Mouse (Mus musculus): ENCODE data around the gene Gemin5. TPM values are rescaled to one million over a fixed set of nuclear protein-coding genes. Genes with fewer than 3 reads are reported as not detected.
"Not testable (repeated sequence)": the region's sequence is repeated elsewhere in the genome, so short reads cannot be mapped to it uniquely, and the experiment has no call there.

Gemin5 gene
- polyA plus RNA-seq, 1 experiment from 2014 or later: 26.2 TPM

DNA sequence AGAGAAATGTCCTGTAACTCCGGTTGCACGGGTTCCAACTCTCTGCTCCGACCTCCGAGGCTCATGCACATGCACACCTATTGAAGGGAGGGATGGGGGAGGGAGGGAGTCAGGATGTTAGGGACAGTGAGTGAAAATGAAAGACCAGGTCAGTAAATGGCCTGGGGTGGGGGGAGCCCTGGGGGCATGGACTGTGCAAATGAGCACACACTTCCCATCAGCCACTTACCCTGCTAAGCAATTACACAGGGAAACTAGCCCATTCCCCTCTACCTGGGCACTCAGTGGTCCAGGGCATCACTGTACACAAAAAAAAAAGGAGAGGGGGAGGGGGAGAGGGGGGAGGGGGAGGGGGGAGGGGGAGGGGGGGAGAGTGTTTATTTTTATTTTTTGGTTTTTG, 30.3 kb upstream of the Gemin5 start:
- no peaks in the 10 kb centered on the region for H3K27me3 ChIP-seq (ENCODE audit: insufficient read depth, poor library complexity, severe bottlenecking)

DNA sequence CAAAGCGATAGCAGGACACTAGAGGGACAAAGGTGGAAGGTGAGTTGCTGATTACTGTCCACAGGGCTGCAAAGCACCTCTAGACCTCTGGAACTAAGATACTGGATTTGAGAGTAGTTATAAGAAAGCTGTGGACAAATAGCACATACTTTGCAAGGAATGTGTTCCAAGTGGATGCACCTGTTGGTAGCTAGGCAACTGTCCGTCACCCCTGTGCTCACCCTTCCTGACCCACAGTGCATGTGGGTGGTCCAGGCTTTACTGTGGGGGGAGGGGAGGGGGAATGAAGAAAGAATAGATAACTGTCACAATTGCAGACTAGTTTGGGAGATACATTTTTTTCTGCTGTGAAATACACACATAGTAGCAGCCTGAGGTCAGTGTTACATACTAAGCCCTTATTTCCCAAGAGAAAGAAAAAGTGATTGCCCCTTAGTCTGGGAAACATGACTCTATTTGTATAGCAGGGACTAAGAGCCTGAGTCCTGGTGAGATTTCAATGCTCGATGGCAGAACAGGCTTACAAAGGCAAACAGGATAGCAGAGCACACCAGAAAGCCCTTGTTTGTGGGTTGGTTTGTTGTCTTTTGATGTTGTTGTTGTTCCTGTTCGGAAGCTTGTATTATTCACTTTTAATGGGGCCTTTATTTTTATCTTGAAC, 25.7 kb upstream of the Gemin5 start:
- H3K27me3 ChIP-seq (ENCODE audit: insufficient read depth, poor library complexity, severe bottlenecking): no peaks in the 10 kb centered on the region
- no peak for DNase-seq (ENCODE audit: low spot score)
- WGBS: 43% methylated on average over 4 of the region's 4 CpGs
- peaks cover 31% of the 10 kb centered on the region for H3K4me1 ChIP-seq
- H3K27ac ChIP-seq: 0 out of 2 replicates have a peak overlapping the region, but pooled peaks have one; percentile 10
- no peaks in the 10 kb centered on the region for H3K9me3 ChIP-seq
- H3K36me3 ChIP-seq: no peaks in the 10 kb centered on the region
- H3K4me3 ChIP-seq: no peak overlapping the region

More for the DNA sequence above, 30.3 kb upstream of the Gemin5 start:
- Histone ChIP-seq H3K27ac (peak overlapping the region; percentile 85; the same call in 1 of the 2 replicates), H3K4me1 (peaks cover 21% of the 10 kb centered on the region), H3K4me3 (peak overlapping the region; percentile 66), H3K36me3 (no peaks in the 10 kb centered on the region), H3K9me3 (no peaks in the 10 kb centered on the region)
- WGBS: 90% methylated on average over 4 of the region's 4 CpGs
- DNase-seq (ENCODE audit: low spot score): no peak

DNA sequence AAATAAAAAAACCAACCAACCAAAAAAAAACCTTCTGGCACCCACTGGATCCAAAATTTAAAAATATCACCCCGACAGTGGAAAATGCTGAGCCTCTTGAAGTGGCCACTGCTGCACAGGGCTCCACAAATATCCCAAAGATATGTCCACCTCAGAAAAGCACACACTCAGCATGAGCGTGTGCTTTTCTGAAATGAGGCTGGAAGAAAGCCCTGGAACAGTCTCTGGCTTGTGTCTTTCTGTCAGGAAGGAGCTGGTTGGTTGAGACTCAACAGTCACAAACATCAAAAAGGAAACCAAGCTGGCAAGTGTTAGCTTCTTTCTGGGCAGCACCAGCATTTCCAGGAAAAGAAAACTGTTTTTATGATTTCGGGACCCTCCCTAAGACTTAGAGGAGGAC, 25.0 kb upstream of the Gemin5 start:
- DNase-seq (ENCODE audit: low spot score): no peak
- no peaks in the 10 kb centered on the region for H3K9me3 ChIP-seq
- 41% methylated on average over 3 of the region's 3 CpGs for WGBS
- peaks cover 24% of the 10 kb centered on the region for H3K4me1 ChIP-seq
- H3K36me3 ChIP-seq: no peaks in the 10 kb centered on the region
- H3K27ac ChIP-seq: peak overlapping the region; percentile 37; the same call in 1 of the 2 replicates
- no peaks in the 10 kb centered on the region for H3K27me3 ChIP-seq (ENCODE audit: insufficient read depth, poor library complexity, severe bottlenecking)
- H3K4me3 ChIP-seq: no peak overlapping the region

DNA sequence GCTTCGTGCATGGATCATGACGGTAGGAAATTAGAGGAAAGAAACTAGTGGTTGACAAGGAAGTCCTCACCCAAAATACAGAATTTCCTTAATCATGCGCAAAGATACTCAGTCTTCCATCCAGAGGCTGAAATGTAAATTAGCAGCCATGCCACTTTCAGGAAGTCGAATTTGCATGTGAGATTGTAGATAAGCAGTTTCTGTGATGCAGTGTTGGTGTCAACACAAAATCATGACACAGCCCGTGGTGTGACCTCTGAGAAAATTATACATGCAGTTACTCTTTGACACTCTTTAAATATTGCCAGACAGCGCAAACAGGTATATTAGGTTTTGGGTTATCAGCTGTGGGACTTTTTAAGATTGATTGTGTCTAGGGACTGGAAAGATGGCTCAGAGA, 21.3 kb upstream of the Gemin5 start:
- Histone ChIP-seq H3K4me1 (peaks cover 20% of the 10 kb centered on the region), H3K36me3 (no peaks in the 10 kb centered on the region), H3K27me3 (ENCODE audit: insufficient read depth, poor library complexity, severe bottlenecking) (no peaks in the 10 kb centered on the region), H3K4me3 (no peak overlapping the region), H3K9me3 (no peaks in the 10 kb centered on the region), H3K27ac (no peak overlapping the region)
- no peak for DNase-seq (ENCODE audit: low spot score)
- 91% methylated on average over 6 of the region's 6 CpGs for WGBS

DNA sequence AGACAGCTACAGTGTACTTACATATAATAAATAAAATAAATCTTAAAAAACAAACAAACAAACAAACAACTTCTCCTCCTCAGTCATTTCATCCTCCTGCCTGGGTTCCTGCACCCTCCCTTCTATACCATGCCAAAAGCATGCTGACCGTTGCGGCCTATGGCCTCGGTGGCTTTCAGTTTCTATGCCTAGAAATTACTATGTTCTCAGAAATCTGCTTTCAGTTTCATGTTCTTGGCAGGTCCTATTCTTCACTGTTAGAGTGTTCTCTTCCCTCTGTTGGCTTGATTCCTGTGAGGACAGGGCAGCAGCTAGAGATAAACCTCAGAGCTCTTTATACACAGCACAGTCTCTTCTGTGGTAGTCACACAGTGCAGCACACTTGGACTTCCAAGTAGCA, 15.2 kb upstream of the Gemin5 start:
- no peak for DNase-seq (ENCODE audit: low spot score)

DNA sequence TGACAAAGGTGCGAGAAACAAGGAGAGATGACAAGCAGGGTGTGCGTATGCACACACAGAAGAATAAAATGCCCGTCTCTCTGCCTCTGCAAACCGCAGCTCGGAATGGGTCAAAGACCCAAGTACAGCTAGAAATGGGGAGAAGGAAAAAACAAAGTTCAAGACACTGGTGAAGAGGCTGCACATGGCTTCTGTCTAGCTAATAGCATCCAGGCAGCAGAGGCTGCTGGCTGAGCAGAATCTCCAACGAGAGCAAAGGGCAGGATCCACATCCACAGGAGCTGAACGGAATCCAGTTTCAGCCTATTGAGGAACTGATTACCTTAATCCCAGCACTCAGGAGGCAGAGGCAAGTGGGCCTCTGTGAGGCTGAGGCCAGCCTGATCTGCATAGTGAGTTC, 12.4 kb upstream of the Gemin5 start:
- H3K4me1 ChIP-seq: 0 out of 2 replicates have a peak, but pooled peaks cover 3% of the 10 kb centered on the region
- H3K27me3 ChIP-seq (ENCODE audit: insufficient read depth, poor library complexity, severe bottlenecking): no peaks in the 10 kb centered on the region
- no peak overlapping the region for H3K4me3 ChIP-seq
- H3K9me3 ChIP-seq: no peaks in the 10 kb centered on the region
- H3K27ac ChIP-seq: no peak overlapping the region
- no peak for DNase-seq (ENCODE audit: low spot score)
- 91% methylated on average over 7 of the region's 7 CpGs for WGBS
- peaks cover 39% of the 10 kb centered on the region for H3K36me3 ChIP-seq

More for the DNA sequence above, 15.2 kb upstream of the Gemin5 start:
- H3K4me1 ChIP-seq: 0 out of 2 replicates have a peak, but pooled peaks cover 3% of the 10 kb centered on the region
- WGBS: 94% methylated on average over 3 of the region's 3 CpGs
- H3K27me3 ChIP-seq (ENCODE audit: insufficient read depth, poor library complexity, severe bottlenecking): no peaks in the 10 kb centered on the region
- H3K4me3 ChIP-seq: no peak overlapping the region
- no peaks in the 10 kb centered on the region for H3K9me3 ChIP-seq
- H3K27ac ChIP-seq: no peak overlapping the region
- H3K36me3 ChIP-seq: peaks cover 10% of the 10 kb centered on the region; the same call in 1 of the 2 replicates

DNA sequence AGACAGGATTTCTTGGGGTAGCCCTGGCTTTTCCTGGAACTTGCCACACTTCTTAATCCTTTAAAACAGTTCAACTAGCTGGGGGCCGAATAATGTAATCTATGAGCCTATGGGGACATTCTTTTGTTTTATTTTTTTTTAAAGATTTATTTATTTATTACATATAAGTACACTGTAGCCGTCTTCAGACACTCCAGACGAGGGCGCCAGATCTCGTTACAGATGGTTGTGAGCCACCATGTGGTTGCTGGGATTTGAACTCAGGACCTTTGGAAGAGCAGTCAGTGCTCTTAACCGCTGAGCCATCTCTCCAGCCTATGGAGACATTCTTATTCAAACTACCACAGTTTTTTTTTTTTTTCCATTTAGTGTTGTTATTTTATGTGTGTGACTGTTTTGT, 11.6 kb upstream of the Gemin5 start:
- not testable (repeated sequence) for H3K27ac ChIP-seq; H3K4me3 ChIP-seq; H3K27me3 ChIP-seq (ENCODE audit: insufficient read depth, poor library complexity, severe bottlenecking); DNase-seq (ENCODE audit: low spot score); H3K4me1 ChIP-seq; H3K9me3 ChIP-seq
- peaks cover 46% of the 10 kb centered on the region for H3K36me3 ChIP-seq
- 94% methylated on average over 6 of the region's 6 CpGs for WGBS

DNA sequence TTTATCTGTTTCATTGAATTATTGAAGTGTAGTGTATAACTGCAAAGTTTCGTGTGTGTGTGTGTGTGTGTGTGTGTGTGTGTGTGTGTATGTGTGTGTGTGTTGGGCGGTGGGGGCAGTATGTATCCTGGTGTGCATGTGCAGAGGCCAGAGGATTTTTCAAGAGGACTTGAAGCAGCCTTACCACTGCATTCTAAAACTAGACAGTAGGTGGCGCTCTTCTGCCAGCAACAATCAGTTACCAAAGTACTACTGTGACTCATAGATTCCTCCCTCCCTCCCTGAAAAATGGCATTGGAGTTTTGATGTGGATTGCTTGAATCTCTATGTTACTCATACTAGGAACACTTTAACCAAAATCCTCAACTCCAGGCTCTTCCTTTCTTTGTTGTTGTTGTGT, 11.2 kb upstream of the Gemin5 start:
- peak; percentile 82 for DNase-seq (ENCODE audit: low spot score)
- Histone ChIP-seq H3K36me3 (peaks cover 51% of the 10 kb centered on the region), H3K27ac (no peak overlapping the region), H3K4me1 (0 out of 2 replicates have a peak, but pooled peaks cover 3% of the 10 kb centered on the region), H3K27me3 (ENCODE audit: insufficient read depth, poor library complexity, severe bottlenecking) (no peaks in the 10 kb centered on the region), H3K4me3 (no peak overlapping the region), H3K9me3 (no peaks in the 10 kb centered on the region)
- 35% methylated on average over 3 of the region's 3 CpGs for WGBS

DNA sequence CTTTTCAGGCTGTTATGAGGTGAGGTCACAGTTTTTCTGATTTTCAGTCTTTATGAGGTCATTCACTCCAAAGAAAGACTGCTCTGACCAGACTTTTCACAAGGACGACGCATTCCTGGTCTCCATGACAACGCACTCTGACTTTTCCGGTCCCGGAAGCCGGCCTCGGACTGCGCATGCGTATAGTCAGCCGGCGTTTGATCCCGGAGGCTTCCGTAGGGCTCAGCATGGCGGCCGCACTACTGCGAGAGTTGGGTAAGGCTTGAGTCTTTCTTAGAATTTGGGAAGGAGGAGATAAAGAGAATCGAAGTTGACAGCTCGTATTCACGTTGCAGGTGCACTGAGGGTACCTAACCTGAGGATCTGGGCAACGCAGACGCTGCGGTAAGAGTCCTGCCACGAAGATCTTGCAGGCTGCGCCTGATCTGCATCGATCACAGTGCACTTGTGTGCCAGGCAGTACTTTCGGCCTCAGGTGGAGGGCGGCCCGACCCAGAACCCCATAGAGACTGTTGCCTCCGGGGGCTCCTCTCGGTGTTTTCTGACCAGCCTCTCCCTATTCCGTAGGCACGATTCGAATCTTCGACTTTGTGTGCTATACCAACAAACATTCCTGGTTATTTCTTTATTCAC, 3.2 kb upstream of the Gemin5 start, which contains the start of gene Mrpl22:
Gene Mrpl22 (plus strand): TSS at position 203 of the 633 bp plus-strand sequence.
- H3K4me3 ChIP-seq: peak within 1 kb of the TSS; percentile 82
- peaks cover 39% of the 10 kb centered on the region for H3K36me3 ChIP-seq
- H3K27ac ChIP-seq: peak within 1 kb of the TSS; percentile 87
- peak; percentile 97 for DNase-seq (ENCODE audit: low spot score)
- H3K27me3 ChIP-seq (ENCODE audit: insufficient read depth, poor library complexity, severe bottlenecking): no peaks in the 10 kb centered on the region
- no peaks in the 10 kb centered on the region for H3K9me3 ChIP-seq
- peaks cover 24% of the 10 kb centered on the region for H3K4me1 ChIP-seq
- under 1% methylated on average over 34 of the region's 34 CpGs for WGBS

DNA sequence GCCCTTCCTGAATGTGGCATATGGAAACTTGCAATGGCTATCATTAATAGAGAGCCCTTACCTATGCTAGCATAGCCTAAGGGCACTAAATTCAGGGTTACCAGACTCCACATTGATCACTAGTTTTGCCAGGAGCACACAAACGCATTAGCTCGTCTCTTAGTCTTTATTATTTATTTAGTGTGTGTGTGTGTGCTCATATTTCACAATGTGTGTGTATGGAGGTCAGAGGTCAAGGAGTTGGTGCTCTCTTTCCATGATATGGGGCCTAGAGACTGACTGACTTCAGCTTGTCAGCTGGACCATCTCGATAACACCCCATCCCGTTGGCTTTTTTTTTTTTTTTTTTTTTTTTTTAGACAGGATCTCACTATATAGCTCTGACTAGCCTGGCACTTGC, 1.3 kb upstream of the Gemin5 start:
- Histone ChIP-seq H3K27ac (no peak overlapping the region), H3K27me3 (ENCODE audit: insufficient read depth, poor library complexity, severe bottlenecking) (no peaks in the 10 kb centered on the region), H3K9me3 (no peaks in the 10 kb centered on the region), H3K4me1 (peaks cover 24% of the 10 kb centered on the region), H3K4me3 (no peak overlapping the region), H3K36me3 (peaks cover 39% of the 10 kb centered on the region)
- no peak for DNase-seq (ENCODE audit: low spot score)
- 85% methylated on average over 4 of the region's 4 CpGs for WGBS

DNA sequence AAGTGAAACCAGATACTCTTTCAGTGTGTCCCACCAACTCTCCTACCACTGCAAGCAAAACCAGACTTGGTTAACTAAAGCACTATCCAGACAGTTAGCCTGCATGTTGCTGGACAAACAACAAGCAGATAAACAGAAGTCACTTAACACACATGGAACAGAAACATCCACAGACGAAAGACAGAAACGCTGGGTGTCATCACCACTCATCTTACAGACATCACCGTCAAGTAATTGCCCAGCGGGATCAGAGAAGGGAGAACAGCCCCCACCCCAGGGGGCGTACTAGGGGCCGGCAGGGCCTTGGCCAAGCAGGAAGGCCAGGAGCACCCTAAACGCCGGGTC, 545 bp downstream of the Gemin5 start:
- under 1% methylated on average over 8 of the region's 8 CpGs for WGBS
- H3K27ac ChIP-seq: peak overlapping the region; percentile 85

DNA sequence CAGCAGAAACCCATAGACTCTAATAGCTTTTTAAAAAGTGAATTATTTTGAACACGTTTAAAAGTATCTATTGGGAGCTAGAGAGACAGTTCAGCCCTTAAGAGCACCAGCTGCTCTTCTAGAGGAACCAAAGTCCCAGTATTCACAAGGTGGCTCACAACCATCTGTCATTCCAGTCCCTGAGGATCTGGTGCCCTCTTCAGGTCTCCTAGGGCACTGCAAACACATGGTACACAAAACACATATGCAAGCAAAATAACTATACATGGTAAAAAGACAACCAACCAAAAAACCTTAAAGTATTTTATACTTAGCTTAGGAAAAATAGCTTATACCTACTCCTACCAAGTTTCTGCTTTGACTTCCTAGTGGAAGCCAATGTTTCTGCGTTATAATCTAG, 3.3 kb downstream of the Gemin5 start:
- H3K36me3 ChIP-seq: peaks cover 66% of the 10 kb centered on the region
- 93% methylated on average over 2 of the region's 2 CpGs for WGBS
- DNase-seq (ENCODE audit: low spot score): no peak

More for the DNA sequence above, 545 bp downstream of the Gemin5 start:
- peak overlapping the region; percentile 83 for H3K4me3 ChIP-seq
- no peaks in the 10 kb centered on the region for H3K9me3 ChIP-seq
- peaks cover 23% of the 10 kb centered on the region for H3K4me1 ChIP-seq
- peaks cover 39% of the 10 kb centered on the region for H3K36me3 ChIP-seq
- H3K27me3 ChIP-seq (ENCODE audit: insufficient read depth, poor library complexity, severe bottlenecking): no peaks in the 10 kb centered on the region
- no peak for DNase-seq (ENCODE audit: low spot score)

DNA sequence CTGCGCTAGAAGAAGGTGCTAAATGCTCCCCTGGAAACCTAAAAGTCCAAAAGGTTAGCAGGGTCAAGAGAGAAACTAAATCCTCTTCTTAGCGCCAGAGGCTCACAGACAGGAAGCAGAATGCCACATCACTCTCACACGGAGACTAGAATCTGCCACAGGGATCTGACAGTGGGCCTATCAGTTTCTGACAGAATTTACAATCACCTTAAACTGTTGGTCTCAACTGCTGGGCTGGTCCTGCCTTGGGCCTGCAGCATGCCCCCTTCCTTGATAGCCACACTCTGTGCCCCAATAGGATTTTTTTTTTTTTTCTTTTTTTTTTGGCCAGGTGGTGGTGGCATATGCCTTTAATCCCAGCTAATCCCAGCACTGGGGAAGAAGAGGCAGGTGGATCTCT, 11.5 kb downstream of the Gemin5 start:
- H3K27ac ChIP-seq: no peak overlapping the region
- H3K9me3 ChIP-seq: no peaks in the 10 kb centered on the region
- H3K4me3 ChIP-seq: no peak overlapping the region
- 70% methylated on average over 3 of the region's 3 CpGs for WGBS
- H3K4me1 ChIP-seq: 0 out of 2 replicates have a peak, but pooled peaks cover 4% of the 10 kb centered on the region
- no peaks in the 10 kb centered on the region for H3K27me3 ChIP-seq (ENCODE audit: insufficient read depth, poor library complexity, severe bottlenecking)
- DNase-seq (ENCODE audit: low spot score): no peak
- peaks cover 92% of the 10 kb centered on the region for H3K36me3 ChIP-seq

More for the DNA sequence above, 3.3 kb downstream of the Gemin5 start:
- Histone ChIP-seq H3K4me1 (peaks cover 12% of the 10 kb centered on the region), H3K27me3 (ENCODE audit: insufficient read depth, poor library complexity, severe bottlenecking) (no peaks in the 10 kb centered on the region), H3K9me3 (no peaks in the 10 kb centered on the region), H3K4me3 (no peak overlapping the region), H3K27ac (no peak overlapping the region)
